8 mouse cellular contexts compared by ENCODE assay signal in the genomic region with DNA sequence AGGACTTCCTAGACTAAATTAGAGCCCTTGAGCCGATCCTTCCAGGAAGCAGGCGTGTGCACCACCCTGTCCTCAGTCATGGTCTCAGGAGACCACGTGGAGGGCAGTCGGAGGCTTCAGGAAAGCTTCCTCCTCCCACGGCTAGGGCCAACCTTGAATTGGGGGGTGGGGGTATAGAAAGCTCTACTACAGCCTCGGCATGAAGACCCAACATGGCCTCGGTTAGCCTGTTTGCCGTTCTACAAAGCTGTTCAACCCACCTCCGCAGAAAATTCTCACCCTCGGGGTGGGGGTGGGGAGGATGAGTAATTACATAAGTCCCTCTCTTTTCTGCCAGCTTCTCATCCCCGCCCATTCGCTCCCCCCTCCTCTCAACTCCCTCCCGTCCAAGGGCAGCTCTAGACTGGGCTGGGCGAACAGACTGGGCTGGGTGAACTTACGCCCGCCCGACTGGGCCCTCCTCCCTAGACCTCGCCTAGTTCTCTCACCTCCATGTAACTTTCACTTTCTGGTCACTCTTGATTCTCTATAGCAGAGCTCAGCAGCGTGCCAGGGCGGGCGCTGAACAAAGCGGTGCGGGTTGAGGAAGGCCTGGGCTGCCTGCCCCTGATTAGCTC. TPM values are rescaled to one million over a fixed set of nuclear protein-coding genes. Genes with fewer than 3 reads are reported as not detected.
A peak's percentile ranks its signal among the peaks of the same experiment; 100 is the strongest.
DNase-seq lines count a peak whose midpoint lies in the region; ATAC-seq and TF ChIP-seq lines count a peak whose summit lies in the region.

No protein-coding gene starts in this region.

- H3K4me1 ChIP-seq in heart, embryonic 12.5 days (replicated peaks) = peaks cover 64% of the 10 kb centered on the region
- H3K4me1 ChIP-seq in kidney, embryonic 14.5 days (ENCODE audit: control insufficient read depth, insufficient read depth, low read length) = peaks cover 34% of the 10 kb centered on the region
- peaks cover 71% of the 10 kb centered on the region for H3K4me1 ChIP-seq in liver, embryonic 15.5 days (replicated peaks)
- H3K4me1 ChIP-seq in thymus, adult 2 months (replicated peaks; ENCODE audit: control insufficient read depth, insufficient read depth, low read length) = peaks cover 61% of the 10 kb centered on the region

- TF ChIP-seq CTCF in thymus, adult 2 months (IDR thresholded peaks at IDR 0.05; ENCODE audit: borderline replicate concordance, control insufficient read depth, extremely low read depth, insufficient read depth, low read length, poor library complexity) = peak; percentile 29; the same call in 1 of the 2 replicates

- H3K36me3 ChIP-seq in heart, embryonic 12.5 days = no peaks in the 10 kb centered on the region
- H3K36me3 ChIP-seq in kidney, embryonic 14.5 days (ENCODE audit: control insufficient read depth, insufficient read depth, low read length) = no peaks in the 10 kb centered on the region
- H3K36me3 ChIP-seq in liver, embryonic 15.5 days (replicated peaks) = no peaks in the 10 kb centered on the region
- no peaks in the 10 kb centered on the region for H3K36me3 ChIP-seq in thymus, adult 2 months (ENCODE audit: control insufficient read depth, insufficient read depth, low read length)

- ATAC-seq in erythroblast, adult 5-6 weeks (replicated peaks; ENCODE audit: low FRiP score, poor library complexity, severe bottlenecking) = peak; percentile 85
- ATAC-seq in heart, embryonic 12.5 days (ENCODE audit: insufficient number of reproducible peaks, low FRiP score) = peak; percentile 81
- peak; percentile 69 for ATAC-seq in kidney, embryonic 14.5 days (ENCODE audit: low FRiP score, low TSS enrichment)
- ATAC-seq in liver, embryonic 15.5 days (ENCODE audit: insufficient read depth) = peak; percentile 90

- H3K27me3 ChIP-seq in heart, embryonic 12.5 days (replicated peaks) = no peaks in the 10 kb centered on the region
- H3K27me3 ChIP-seq in kidney, embryonic 14.5 days (ENCODE audit: control insufficient read depth, insufficient read depth, low read length) = no peaks in the 10 kb centered on the region
- H3K27me3 ChIP-seq in liver, embryonic 15.5 days = no peaks in the 10 kb centered on the region
- no peaks in the 10 kb centered on the region for H3K27me3 ChIP-seq in thymus, adult 2 months (ENCODE audit: control insufficient read depth, insufficient read depth, low read length)

- peak; percentile 86 to 90 for DNase-seq in B cell, adult 2 months
- DNase-seq in adrenal gland, adult (ENCODE audit: inconsistent age in 2 of 2, low spot score in 1 of 2) = peak; percentile 96 to 98
- peak; percentile 46 for DNase-seq in neural tube, embryonic 10.5 days (ENCODE audit: extremely low spot score, low spot score)
- peak; percentile 70 for DNase-seq in thymus, adult 2 months

- TF ChIP-seq POLR2A in thymus, adult 2 months (IDR thresholded peaks at IDR 0.05; ENCODE audit: control insufficient read depth, extremely low read depth, insufficient read depth, low read length, poor library complexity) = 0 out of 2 replicates have a peak, but pooled peaks have one; percentile 37

- H3K27ac ChIP-seq in heart, embryonic 12.5 days (ENCODE audit: poor library complexity, severe bottlenecking) = peak overlapping the region; percentile 80
- peak overlapping the region; percentile 14 for H3K27ac ChIP-seq in kidney, embryonic 14.5 days (ENCODE audit: low read depth, low read length)
- H3K27ac ChIP-seq in liver, embryonic 15.5 days (replicated peaks) = peak overlapping the region; percentile 82
- peak overlapping the region; percentile 77 for H3K27ac ChIP-seq in thymus, adult 2 months (ENCODE audit: control insufficient read depth, insufficient read depth, low read length)

- H3K4me3 ChIP-seq in heart, embryonic 12.5 days = peak overlapping the region; percentile 4
- H3K4me3 ChIP-seq in kidney, embryonic 14.5 days (ENCODE audit: low read length) = no peak overlapping the region
- H3K4me3 ChIP-seq in liver, embryonic 15.5 days (replicated peaks) = peak overlapping the region; percentile 48
- peak overlapping the region; percentile 51 for H3K4me3 ChIP-seq in thymus, adult 2 months (ENCODE audit: control insufficient read depth, insufficient read depth, low read length)

- 14% methylated on average over 23 of the region's 23 CpGs for WGBS in heart, embryonic 12.5 days
- 20% methylated on average over 23 of the region's 23 CpGs for WGBS in kidney, embryonic 14.5 days
- WGBS in liver, embryonic 15.5 days (ENCODE audit: insufficient replicate concordance) = 3% methylated on average over 23 of the region's 23 CpGs
- 9% methylated on average over 23 of the region's 23 CpGs for WGBS in thymus, adult 2 months

- H3K9ac ChIP-seq in heart, embryonic 12.5 days = 0 out of 2 replicates have a peak overlapping the region, but pooled peaks have one; percentile 34
- H3K9ac ChIP-seq in kidney, embryonic 14.5 days (ENCODE audit: low read depth, low read length) = no peak overlapping the region; the same call in 1 of the 2 replicates
- peak overlapping the region; percentile 43 for H3K9ac ChIP-seq in liver, embryonic 15.5 days

- H3K4me2 ChIP-seq in heart, embryonic 12.5 days = peak overlapping the region; percentile 60
- peak overlapping the region; percentile 34; the same call in 1 of the 2 replicates for H3K4me2 ChIP-seq in kidney, embryonic 14.5 days (replicated peaks; ENCODE audit: low read depth, low read length)
- H3K4me2 ChIP-seq in liver, embryonic 15.5 days = peak overlapping the region; percentile 75

- no peaks in the 10 kb centered on the region for H3K9me3 ChIP-seq in heart, embryonic 12.5 days (replicated peaks)
- no peaks in the 10 kb centered on the region for H3K9me3 ChIP-seq in kidney, embryonic 14.5 days (ENCODE audit: control insufficient read depth, low read length)
- H3K9me3 ChIP-seq in liver, embryonic 15.5 days (replicated peaks) = no peaks in the 10 kb centered on the region

RNA-seq across cellular contexts. Expression of gene Irf2bpl, which starts 48.1 kb away (rescaled TPM):
- 0.21 and 0.77 TPM in 2 replicates for total RNA-seq in erythroblast, adult 5-6 weeks (2015; ENCODE audit: low replicate concordance)
- total RNA-seq in erythroblast, adult 5-6 weeks (2017; ENCODE audit: low replicate concordance) = 0.42 TPM in 1 of 2 replicates, not detected in the other
- 57.8 and 59.5 TPM in 2 replicates for polyA plus RNA-seq in heart, embryonic 12.5 days (2016; fragmentation: Nextera tagmentation; extraction: Ambion mirVana)
- 25.8 and 34.8 TPM in 2 replicates for polyA plus RNA-seq in kidney, embryonic 14.5 days (2014; fragmentation: Nextera tagmentation; extraction: Ambion mirVana)
- 2.8 and 3.1 TPM in 2 replicates for polyA plus RNA-seq in liver, embryonic 15.5 days (2015; fragmentation: Nextera tagmentation; extraction: Ambion mirVana)
- polyA plus RNA-seq in thymus, adult 2 months (2012; rRNA removed) = 38.6 and 46.1 TPM in 2 replicates

Comparison
In these comparisons a context has a peak if more than half of its experiments do, and no peak if none do; other contexts are left out.
1. DNase-seq: peak in every context shown above with its lines; median percentile 97 in adrenal gland, adult; 88 in B cell, adult 2 months; 70 in thymus, adult 2 months; 46 in neural tube, embryonic 10.5 days.
2. H3K27ac ChIP-seq: peak in every context shown above with its lines; median percentile 82 in liver, embryonic 15.5 days; 80 in heart, embryonic 12.5 days; 77 in thymus, adult 2 months; 14 in kidney, embryonic 14.5 days.